Mouse (Mus musculus): ENCODE results near the gene Tmem110.
A peak's percentile ranks its signal among the peaks of the same experiment; 100 is the strongest.

Gene Tmem110

DNA sequence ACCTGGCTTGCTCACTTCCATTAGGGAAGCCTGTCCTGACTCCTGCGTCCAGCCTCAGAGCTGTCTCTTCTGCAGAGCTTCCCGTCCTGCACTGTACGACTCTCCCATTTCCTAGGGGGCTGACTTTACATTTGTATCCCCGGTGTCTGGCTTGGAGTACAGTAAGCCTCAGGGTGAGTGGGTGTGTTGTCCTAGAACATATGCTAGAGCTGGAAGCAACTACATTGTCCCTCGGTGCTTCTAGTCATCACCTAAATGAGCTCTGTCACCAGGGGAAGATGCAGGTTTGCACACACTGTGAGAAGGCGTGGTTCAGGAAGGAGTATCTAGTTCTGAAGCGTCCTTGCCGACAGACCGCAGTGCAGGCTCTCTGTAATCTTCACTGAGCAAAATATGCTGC, 37.0 kb downstream of the Tmem110 start:
- no peak for DNase-seq (ENCODE audit: low spot score)

DNA sequence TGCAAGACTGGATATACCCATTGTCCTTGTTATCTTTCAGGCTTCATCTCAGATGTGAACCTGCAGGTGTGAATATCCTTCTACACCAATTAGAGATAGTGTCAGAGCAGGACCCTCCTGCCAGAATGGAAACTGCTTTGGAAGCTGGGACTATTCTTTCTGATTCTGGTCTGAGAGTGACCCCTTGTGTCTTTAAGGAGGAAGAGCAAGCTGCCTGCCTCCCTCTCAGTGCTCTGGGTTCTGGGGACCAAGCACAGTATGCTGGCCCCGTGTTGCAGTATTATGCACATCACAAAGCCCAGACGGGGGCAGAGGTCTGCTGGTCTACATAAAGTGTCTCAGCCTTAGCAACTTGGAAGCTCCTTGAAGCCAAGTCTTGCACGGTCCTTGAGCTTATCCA, 39.9 kb downstream of the Tmem110 start:
- DNase-seq (ENCODE audit: low spot score), result no peak

DNA sequence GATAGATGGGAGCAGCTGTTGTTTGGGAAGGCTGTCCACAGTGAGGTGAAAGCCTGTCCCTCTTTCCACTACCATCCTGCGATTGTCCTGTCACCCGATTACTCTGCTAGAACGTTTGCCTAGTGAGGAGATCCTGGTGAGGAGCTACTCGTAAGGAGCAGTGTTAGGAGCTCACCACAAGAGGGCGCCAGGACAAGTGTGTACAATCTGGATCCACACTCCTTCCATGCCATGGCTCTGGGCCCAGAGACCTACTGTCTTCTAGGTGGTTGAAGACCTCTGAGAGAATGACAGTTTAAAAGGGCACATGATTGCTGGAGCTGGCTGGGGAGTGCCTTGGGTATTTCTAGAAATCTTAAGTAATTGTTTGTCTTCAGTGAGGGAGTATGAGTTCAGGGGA, 41.7 kb downstream of the Tmem110 start:
- peak; percentile 66 for DNase-seq (ENCODE audit: low spot score)

DNA sequence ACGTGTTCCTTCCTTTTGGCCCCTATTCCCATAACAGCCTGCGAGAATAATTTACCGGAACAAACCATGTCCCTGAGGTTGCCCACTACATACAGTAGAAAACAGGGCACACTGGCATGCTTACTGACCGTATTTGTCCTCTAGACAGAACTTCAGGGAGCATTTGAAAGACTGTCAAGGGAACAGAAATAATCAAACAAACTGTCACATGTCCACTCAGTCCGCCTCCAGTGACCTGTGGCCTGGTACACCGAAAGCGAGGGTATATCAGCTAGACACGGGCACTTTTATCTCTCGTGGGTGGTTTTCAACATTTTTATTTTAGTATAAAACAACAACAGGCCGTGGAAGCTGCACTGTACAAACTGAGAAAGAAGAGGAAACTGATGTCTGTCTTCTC, 43.4 kb downstream of the Tmem110 start:
- DNase-seq (ENCODE audit: low spot score), result no peak

DNA sequence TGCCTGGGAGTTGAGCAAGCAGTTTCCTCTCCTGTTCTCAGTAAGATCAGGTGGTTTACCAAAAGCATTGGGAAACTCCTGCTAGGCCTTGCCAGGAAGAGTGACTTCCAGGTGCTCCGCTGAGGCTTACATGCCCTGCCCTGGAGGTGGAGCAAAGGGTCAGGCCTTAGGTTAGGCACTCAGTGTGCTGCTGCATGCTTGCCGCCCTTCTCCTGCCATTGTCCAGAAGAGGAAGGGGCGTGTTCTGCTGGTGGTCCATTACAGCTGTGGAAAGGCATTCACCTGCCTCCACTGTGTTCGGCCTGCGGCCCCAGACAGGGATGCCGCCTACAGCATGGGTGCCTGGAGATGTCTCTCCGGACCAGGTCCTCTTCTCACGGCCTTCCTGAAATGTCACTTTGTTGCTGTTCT, 44.0 kb downstream of the Tmem110 start:
- no peak for DNase-seq (ENCODE audit: low spot score)

DNA sequence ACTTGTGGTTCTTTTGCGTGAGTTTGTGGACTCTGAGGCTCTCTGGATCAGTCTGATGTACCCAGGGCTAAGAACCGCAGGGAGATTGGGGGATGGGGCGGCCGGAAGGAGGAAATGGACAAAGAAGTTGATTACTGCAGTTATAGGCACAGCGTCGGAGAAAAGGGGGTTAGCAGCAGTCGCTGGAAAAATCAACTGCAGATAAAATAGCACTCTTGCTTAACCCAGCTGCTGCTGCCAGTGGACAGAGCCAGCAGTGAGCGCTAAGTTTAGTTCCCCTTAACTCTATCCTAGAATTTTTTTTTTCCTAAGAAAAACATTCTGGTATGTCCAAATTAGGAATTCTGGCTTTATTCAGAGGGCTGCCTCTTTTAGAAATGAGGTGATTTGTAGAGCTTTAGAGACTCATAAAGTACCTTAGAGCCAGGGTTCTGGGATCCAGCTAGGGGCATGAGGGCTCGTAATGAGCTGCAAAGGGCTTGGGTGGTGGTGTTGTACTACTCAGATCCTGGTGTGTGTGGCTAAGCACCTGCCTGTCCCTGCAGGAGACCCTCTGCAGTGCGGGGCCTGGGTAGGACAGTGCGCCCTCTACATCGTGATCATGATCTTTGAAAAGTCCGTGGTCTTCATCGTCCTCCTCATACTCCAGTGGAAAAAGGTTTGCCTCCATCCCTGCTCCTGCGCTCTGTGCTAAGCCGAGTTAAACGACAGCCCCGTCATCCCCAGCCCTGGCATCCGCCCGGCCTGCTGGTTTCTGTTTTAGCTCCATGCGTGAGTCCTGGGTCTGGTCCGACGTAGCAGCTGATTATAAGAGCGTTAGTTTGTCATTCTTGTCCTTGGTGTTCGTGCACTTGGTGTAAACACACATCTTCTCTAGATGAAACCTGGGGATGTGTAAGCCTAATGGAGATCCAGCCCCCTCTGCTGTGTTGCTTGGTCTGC, 45.1 kb downstream of the Tmem110 start:
- DNase-seq (ENCODE audit: low spot score), result no peak

DNA sequence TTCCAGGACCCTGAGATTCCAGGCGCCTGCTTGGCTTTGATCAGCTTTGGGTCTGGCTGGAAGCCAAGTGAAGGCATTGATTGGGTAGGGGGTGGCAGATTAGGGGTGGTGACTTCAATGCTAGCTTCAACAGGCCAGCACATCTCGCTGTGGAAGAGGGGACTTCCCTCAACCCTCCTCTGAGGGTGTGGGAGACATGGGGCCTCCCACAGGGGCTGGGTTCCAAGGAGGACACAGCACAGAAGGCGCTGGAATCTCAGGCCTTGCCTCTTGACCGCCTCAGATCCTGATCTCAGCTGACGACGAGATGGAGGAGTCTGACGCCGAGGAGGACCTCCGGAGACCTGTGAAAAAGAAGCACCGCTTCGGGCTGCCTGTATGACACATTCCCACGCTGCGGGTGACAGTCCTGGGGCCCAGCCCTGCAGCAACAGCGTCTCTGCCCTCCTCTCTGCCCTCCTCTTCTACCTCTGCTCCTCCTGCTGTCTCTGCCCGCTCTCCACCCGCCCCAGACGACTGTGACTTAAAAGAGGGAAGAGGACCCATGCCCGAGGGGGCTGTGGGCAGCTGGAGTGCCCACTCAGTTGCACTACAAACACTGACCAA, 48.8 kb downstream of the Tmem110 start:
- no peak for DNase-seq (ENCODE audit: low spot score)

DNA sequence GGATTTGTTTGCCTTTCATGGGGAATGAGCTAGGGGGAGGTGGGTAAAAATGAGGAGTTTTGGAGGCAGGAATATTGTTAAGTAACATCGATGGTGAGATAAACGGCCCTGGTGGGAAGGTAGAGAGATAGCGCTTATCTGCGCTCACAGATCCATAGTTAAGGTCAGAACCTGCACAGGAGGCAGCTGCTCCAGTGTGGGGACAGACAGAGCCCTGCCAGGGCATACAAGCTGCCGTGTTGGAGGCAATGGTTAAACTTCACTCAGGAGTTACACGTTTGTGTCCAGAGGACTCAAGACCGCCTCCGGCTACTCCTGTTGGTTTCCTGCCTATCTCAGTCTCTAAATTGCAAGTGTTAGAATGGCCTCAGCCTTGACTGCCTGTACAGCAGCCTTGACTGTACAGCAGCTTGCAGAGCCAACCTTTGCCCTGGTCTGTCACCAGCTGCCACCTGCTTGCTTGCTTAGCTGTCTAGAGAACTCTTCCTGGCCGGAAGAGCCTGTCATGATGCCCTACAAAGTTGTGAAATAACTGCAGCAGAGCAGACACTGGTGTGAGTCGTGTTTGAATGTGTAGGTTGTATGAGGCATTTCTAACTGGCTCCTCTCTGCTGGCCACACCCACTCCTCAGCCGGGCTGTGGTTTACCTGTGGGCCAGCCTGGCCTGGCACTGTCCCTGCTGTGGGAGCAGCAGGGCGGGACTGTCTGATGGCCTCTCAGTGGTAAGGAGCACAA, 49.9 kb downstream of the Tmem110 start:
- DNase-seq (ENCODE audit: low spot score), result no peak

DNA sequence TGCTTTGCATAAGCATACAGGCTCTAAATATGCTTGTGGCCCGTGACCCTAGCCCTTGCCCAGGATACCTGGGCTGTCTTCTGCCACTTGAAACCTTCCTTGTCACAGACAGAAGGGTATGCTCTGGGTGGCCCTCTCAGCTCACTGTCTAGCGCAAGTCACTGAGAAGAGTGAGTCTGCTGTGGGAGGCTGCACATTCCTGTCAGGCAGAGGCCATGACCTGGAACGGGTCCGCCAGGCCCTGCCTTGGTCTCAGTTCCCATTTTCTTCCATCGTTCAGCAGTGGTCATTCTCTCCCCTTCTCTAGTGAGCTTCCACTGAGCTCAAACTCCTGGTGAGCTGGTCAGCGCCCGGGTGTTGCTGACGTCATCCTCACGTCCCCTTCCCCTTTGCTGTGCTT, 50.6 kb downstream of the Tmem110 start:
- no peak for DNase-seq (ENCODE audit: low spot score)

DNA sequence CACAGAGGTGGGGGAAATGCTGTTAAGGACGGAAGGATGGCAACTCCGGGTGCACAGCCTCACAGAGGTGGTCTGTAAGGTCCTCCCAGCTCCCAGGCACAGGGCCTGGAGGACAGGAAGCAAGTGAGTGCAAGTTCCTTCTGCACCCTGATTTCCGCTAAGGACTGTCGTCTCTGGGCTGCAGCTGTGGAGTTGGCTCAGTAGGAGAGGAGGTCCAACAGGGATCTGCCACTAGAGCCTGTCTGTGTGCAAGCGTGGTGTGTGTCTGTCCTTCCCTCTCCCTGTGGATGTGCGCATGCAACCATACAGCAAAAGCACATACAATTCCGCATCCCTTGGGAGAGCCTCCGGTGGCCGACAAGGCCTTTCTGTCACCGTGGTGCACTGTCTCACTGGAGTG, 51.1 kb downstream of the Tmem110 start:
- no peak for DNase-seq (ENCODE audit: low spot score)

DNA sequence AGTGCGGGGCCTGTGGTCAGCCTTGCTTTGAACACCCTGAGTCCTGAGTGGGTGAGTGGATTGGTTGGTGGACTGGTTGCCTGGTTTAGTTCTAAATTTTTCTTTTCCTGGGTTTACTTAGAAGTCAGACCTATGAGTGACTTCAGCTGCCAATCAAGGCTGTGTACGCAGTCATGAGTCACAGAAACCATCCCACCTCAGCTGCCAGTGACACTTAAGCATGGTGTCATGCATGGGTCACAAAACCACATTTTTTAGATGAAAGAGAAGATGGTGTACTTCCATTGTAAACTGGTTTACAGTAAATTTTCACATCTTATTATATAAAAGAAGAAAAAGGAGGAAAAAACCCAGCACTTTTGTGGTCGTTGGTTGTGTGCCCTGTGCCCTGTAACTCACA, 52.4 kb downstream of the Tmem110 start:
- DNase-seq (ENCODE audit: low spot score), result no peak

DNA sequence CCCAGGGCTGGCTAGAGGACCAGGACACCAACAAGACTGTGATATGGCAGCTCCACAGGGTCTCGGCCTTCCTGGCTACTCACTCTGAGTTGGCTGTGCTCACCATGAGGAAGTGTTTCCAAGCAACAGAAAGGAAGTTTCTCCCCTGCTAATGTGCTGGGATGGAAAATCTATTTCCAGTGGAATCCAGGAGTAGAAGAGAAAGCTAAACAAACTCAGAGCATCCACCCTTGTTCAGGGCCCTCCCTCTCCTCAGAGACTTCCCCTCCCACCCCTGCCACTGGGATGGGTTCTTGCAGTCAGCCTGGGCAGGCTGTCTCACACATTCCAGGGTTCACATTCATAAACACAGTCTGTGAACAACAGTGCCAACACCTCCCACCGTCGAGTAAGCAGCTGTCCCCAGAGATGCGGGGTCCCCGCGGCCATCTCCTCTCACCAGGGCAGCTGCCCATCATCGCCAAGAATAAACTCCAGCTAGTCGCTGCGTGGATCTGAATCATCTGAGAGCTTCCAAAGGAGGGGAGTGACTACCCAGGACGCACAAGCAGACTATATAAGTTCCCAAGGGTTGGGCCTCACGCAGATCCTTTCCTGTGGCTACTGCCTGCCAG, 53.7 kb downstream of the Tmem110 start, which contains the start of gene Mustn1:
Gene Mustn1 (plus strand): TSS at position 243 of the 614 bp plus-strand sequence.
- DNase-seq (ENCODE audit: low spot score), result no peak

DNA sequence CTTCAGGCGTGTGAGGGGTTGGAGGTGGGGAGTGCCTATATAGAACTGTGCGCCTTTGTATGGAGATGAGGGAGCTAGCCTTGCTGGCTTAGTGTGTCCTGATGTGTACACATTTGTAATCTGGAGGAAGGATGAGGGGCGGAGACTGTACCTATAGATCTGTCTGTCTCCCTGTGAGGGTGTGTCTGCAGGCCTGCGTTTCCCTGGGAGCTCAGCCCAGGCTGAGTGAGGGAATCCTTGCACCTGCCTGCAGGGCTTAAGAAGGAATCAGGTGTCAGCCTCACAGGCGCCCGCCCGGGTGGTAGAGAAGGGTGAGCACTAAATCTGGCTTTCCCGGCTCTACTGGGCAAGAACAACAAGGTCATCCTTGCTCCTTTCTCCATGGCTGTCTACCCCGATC, 54.4 kb downstream of the Tmem110 start:
- no peak for DNase-seq (ENCODE audit: low spot score)

DNA sequence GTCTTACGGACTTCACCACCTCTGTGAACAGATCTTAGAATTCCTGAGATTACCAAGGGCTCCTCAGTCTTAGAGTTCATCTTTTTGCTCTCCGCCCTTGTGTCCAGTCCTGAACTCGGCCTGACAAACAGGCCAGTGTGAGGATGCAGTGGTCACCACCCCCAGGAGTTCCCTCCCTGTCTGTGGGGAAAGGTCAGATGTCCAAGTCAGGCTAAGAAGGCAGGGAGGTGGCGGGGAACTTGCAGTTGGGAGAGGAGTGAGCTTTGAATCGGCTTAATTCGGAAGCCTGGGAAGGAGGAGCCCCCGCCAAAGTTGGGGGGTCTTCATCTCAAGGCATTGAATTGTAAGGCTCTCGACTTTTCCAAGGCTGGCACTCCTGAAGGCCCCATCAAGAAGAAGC, 54.9 kb downstream of the Tmem110 start:
- no peak for DNase-seq (ENCODE audit: low spot score)

DNA sequence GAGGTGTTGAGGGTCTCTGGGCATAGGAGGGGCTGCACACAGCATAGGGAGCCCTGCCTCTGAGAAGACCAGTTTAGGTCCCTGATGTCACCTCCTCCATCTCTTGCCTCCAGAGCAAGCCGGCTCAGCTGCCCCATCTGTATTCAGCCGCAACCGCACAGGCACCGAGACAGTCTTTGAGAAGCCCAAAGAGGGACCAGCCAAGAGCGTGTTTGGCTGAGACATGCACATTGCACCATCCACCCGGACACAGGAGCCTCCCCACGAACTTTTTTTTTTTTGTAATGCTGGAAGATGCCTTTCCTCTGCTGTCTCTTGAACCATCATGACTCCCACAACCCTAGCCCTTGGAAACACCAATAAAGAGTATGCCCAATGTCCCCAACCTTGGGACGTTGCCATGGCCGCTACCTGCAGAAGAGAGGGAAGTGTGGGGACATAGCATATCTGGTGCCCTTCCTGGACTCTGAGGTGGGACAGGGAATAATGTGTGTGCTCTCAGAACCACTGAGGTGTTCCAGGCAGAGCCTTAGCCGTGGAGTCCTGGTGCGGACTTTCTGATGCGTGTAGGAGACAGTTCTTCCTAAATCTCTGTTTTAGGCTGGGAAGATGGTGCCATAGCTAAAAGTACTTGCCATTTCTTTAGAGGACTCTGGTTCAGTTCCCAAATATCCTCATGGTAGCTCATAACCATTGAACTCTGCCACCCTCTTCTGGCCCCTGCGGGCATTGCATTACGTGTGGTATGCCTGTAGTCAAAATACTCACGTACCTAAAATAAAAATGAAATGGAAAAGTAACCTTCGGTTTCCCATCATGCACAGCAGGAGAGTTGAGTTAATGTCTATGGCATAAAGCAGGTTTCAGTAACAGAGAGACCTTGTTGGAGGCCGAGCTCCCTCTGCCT, 55.7 kb downstream of the Tmem110 start:
- DNase-seq (ENCODE audit: low spot score), result peak; percentile 63

DNA sequence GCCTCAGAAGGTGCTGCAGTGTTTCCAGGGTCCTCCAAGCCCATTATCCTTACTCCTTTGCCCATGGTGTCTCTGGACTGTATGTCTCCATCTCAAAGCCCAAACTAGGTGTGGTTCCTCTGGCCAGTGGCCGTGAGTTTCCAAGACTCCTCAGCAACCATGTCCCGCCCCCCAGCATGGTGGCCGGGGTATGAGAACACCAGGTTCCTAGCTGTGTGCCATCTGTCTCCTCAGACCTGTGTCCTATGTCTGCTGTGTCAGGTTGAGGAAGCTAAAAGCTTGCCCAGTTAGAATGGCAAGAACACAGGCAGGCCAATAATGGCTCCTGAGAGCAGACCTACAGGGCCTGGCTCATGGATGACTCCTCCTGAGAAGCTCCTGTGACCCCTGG, 56.3 kb downstream of the Tmem110 start:
- DNase-seq (ENCODE audit: low spot score), result no peak

DNA sequence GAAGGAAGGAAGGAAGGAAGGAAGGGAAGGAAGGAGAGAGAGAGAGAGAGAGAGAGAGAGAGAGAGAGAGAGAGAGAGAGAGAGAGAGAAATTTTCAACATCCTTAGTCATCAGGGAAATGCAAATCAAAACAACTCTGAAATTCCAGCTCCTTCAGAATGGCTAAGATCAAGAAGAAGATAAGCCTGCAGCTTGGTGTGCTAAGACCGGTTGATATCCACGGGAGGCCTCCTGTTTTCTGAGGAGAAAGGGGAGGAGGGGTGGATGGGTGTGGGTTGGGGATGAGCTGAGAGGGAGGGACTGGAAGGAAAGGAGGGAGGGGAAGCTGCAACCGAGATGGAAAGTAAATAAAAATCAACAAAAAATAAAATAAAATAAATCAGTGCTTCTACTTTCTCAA, 59.9 kb downstream of the Tmem110 start:
- DNase-seq (ENCODE audit: low spot score), result no peak

DNA sequence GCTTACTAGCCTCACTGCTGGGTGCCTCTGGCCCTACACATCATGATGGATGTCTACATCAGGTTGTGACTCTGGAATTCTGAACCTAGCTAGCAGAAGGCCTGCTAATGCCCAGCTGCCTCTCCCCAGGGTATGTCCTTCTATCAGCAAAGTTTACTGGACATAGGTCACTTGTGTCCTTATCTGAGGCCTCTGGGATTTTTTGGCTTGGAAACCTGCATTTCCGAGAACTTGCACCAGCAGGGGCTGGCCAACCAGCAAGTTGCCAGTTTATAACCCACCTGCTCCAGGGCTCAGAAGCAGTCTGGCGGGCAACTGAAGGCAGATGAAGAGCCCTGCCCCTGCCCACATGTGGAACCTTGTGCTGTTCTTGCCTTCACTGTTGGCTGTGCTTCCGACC, 60.8 kb downstream of the Tmem110 start, which contains the start of gene Itih4:
Gene Itih4 (plus strand): TSS at position 273 of the 400 bp plus-strand sequence.
- DNase-seq (ENCODE audit: low spot score), result no peak

DNA sequence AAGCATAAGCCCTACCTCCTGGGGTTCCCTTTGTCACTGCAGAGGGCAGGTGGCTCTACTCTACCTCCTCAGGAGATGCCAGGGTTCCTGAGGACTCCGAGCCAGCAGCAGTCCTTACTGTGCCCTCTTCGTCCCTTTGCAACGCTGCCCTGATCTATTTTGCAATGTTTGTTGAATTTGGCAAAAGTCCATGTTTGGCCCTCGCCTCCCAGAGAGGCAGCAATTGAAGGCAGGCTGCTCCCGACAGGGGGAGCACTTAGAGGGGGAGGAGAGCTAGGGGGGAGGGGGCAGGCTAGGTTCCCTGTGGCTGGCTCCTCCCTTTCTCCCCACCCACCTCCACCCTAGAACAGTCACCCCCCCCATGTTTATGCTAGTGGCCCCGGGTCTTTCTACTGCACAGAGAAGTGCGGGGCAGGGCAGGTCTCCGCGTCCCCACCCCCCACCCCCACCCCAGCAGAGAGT, 62.9 kb downstream of the Tmem110 start:
- DNase-seq (ENCODE audit: low spot score), result peak; percentile 72

DNA sequence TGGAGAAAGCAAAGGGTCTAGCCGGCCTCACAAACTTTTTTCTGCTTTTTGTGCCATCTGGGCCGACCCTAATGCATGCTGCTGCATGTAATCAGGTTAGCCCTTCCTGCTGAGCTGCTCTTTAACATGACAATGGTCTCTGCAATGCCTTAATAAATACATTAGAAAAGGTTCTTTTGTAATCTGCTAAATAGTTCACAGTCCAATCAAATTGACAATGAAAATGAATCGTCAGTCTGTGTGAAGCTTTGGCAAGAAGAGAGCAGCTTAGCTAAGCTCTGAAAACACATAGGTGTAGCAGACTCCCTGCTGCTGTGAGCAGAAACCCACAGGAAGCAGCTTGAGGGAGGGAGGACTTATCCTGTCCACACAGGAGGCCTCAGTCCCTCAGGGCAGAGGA, 74.6 kb downstream of the Tmem110 start:
- DNase-seq (ENCODE audit: low spot score), result no peak

DNA sequence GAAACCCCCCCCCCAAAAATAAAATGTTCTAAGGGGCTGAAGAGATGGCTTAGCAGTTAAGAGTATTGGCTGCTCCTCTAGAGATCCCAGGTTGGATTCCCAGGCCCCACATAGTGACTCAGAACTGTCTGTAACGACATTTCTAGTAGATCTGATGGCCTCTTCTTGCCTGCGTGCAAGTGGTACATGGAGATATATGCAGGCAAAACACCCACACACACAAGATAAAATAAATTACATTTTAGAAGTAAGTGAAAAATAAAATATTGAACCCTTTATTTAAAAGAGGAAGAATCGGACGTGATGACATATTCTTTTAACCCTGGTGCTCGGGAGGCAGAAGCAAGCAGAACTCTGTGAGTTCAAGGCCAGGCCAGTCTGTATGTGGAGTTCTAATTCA, 77.2 kb downstream of the Tmem110 start:
- no peak for DNase-seq (ENCODE audit: low spot score)

All from ovary, postnatal 36 days (tissue).